Mouse (Mus musculus): ENCODE measurements around the gene Sag. TPM values are rescaled to one million over a fixed set of nuclear protein-coding genes. Genes with fewer than 3 reads are reported as not detected.

The Sag gene
- polyA plus RNA-seq, 1 experiment from 2014 or later: 3.2 TPM

- WGBS: 71% methylated on average over 5 of the region's 5 CpGs
- Histone ChIP-seq H3K27ac (no peak overlapping the region), H3K36me3 (no peaks in the 10 kb centered on the region), H3K27me3 (no peaks in the 10 kb centered on the region), H3K4me3 (no peak overlapping the region), H3K9me3 (no peaks in the 10 kb centered on the region), H3K4me1 (peaks cover 35% of the 10 kb centered on the region), H3K4me2 (replicated peaks) (no peak overlapping the region), H3K9ac (no peak overlapping the region)
- no peak for ATAC-seq (ENCODE audit: low FRiP score, low read depth)
Measured at GRCm38 (mm10) chr1:87849278-87849677, 45.8 kb downstream of the Sag start.

GRCm38 (mm10) chr1:87851344-87851743 is 47.9 kb downstream of the Sag start:
- no peaks in the 10 kb centered on the region for H3K27me3 ChIP-seq
- WGBS: 69% methylated on average over 3 of the region's 3 CpGs
- H3K36me3 ChIP-seq: no peaks in the 10 kb centered on the region
- peaks cover 48% of the 10 kb centered on the region for H3K4me1 ChIP-seq
- H3K9me3 ChIP-seq: no peaks in the 10 kb centered on the region
- H3K27ac ChIP-seq: no peak overlapping the region
- no peak overlapping the region for H3K9ac ChIP-seq
- no peak for ATAC-seq (ENCODE audit: low FRiP score, low read depth)
- H3K4me2 ChIP-seq (replicated peaks): no peak overlapping the region
- no peak overlapping the region for H3K4me3 ChIP-seq

DNA sequence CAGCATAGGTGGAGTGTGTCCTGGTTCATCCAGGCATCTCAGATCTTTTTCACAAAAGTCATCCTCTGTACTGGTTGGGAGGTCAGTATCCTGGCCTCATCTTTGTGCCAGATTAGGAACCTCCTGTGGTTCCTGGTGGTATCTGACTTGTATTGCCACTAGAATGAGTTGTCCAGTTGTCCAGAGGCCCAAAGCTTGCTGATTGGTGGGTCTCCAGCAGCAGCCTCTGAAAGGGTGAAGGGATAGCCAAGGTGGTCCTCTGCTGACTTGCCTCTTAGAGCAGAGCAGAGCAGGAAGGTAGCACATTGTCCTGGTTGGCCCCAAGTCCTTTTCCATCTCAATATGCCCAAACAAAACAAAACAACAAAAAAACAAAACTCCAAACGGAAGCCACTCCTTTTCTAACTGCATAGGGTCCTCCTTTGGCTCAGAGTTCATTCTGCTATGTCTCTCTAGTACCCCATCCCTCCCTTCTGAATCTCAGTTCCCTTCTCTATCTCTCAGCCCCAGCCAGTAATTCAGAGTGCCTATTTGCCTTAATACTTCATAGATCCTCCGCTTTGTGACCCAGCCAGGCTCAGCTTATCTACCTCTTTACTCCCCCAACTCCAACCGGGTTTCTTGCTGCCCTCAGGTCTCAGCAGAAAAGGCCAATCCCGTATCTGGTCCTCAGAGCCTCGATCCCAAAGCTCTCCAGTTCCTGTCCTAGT is 48.8 kb downstream of the Sag start:
- Histone ChIP-seq H3K4me3 (peak overlapping the region; percentile 97), H3K9ac (peak overlapping the region; percentile 94; the same call in 1 of the 2 replicates)

GRCm38 (mm10) chr1:87852892-87853600 is 49.6 kb downstream of the Sag start, which contains the start of gene Dgkd:
Gene Dgkd, plus strand, starts transcription at chr1:87853287.
- H3K9ac ChIP-seq: peak within 1 kb of the TSS; percentile 94
- peak within 1 kb of the TSS; percentile 96 for H3K4me2 ChIP-seq (replicated peaks)
- ATAC-seq (ENCODE audit: low FRiP score, low read depth): peak; percentile 94
- peak within 1 kb of the TSS; percentile 55; the same call in 1 of the 2 replicates for H3K27ac ChIP-seq
- H3K36me3 ChIP-seq: no peaks in the 10 kb centered on the region
- under 1% methylated on average over 43 of the region's 74 CpGs for WGBS
- peak within 1 kb of the TSS; percentile 97 for H3K4me3 ChIP-seq
- peaks cover 33% of the 10 kb centered on the region for H3K4me1 ChIP-seq
- H3K9me3 ChIP-seq: no peaks in the 10 kb centered on the region
- H3K27me3 ChIP-seq: no peaks in the 10 kb centered on the region

More for the DNA sequence above, 48.8 kb downstream of the Sag start:
- Histone ChIP-seq H3K4me2 (replicated peaks) (peak overlapping the region; percentile 96), H3K36me3 (no peaks in the 10 kb centered on the region), H3K27ac (no peak overlapping the region), H3K27me3 (no peaks in the 10 kb centered on the region), H3K4me1 (peaks cover 41% of the 10 kb centered on the region), H3K9me3 (no peaks in the 10 kb centered on the region)
- WGBS: 48% methylated on average over 5 of the region's 5 CpGs
- no peak for ATAC-seq (ENCODE audit: low FRiP score, low read depth)

DNA sequence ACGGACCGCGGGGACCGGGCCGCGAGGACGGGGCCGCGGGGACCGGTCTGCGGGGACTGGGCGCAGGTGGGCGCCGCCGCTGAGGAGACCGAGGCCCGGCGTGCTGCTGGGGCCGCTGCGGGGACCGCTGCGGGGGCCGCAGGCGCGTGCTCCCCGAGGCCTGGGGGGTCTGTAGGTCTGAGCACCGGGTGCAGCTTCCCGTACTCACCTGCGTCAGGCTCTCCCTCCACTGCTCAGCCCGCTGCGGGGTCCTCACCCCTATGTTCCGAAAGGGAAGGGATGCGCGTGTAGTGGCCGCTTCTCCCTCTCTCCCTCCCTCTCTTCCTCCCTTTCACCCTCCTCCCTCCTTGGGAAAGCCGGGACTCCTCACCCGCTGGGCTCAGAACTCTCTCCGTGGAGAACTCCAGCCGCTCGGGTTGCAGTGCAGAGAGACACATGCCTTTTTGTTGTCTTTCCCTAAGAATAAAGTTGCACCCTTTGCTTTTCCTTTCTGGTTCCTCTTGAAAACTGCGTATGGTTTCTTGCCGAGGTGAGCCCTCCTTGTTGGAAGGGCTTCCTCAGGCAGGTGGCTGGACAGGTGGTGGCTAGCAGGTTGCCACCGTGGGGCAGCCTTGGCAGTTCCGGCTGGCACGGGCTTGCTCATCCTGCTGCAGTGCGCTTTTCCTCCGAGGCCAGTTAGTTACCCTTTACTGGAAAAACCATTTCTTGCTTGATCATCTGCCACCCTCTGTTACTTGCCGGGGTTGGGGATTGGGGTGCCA is 50.3 kb downstream of the Sag start:
- Histone ChIP-seq H3K4me3 (peak overlapping the region; percentile 97), H3K27me3 (no peaks in the 10 kb centered on the region), H3K9ac (peak overlapping the region; percentile 94), H3K4me1 (peaks cover 26% of the 10 kb centered on the region), H3K9me3 (no peaks in the 10 kb centered on the region), H3K27ac (peak overlapping the region; percentile 55; the same call in 1 of the 2 replicates), H3K4me2 (replicated peaks) (peak overlapping the region; percentile 96), H3K36me3 (no peaks in the 10 kb centered on the region)
- under 1% methylated on average over 42 of the region's 48 CpGs for WGBS
- ATAC-seq (ENCODE audit: low FRiP score, low read depth): peak; percentile 34

DNA sequence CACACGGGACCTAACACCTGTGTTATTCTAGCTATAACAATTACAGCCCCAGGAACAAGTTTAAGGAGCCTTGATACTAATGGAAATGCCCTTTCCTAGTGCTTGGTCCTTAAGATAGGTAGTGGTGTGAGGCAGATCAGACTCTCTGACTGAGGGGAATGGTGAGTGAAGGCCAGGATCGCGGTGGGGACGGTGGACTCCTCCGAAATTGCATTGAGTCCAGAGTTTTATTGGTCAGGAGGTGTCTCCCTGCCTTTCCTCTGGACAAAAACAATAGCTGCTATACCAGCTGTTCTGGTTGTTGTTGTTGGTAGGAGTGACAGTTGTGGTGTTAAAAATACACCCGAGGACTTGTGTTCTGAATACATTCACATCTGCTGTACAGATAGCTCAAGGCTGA is 50.9 kb downstream of the Sag start:
- Histone ChIP-seq H3K4me2 (replicated peaks) (peak overlapping the region; percentile 96), H3K36me3 (no peaks in the 10 kb centered on the region), H3K4me3 (peak overlapping the region; percentile 97), H3K9me3 (no peaks in the 10 kb centered on the region), H3K9ac (peak overlapping the region; percentile 94), H3K4me1 (peaks cover 25% of the 10 kb centered on the region), H3K27ac (no peak overlapping the region), H3K27me3 (no peaks in the 10 kb centered on the region)
- WGBS: 12% methylated on average over 6 of the region's 6 CpGs
- ATAC-seq (ENCODE audit: low FRiP score, low read depth): no peak

DNA sequence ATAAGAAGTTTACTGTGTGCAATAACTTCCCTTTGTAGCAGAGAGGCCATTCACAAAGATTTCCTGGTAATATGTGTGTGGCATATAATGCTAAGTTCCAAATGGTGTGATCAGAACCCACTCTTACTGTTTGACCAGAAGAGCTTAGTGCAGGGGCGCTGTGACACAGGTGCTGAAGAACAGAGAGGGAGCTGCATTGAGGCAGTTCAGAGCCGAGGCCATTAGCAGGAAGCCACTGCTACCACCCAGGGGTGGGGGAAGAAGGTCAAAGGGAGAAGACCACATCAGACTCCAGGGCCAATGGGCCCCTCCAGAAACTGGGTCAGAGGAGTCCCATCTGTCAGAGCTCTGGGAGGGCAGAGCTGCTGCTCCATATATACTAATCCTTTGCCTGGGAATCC is 51.4 kb downstream of the Sag start:
- Histone ChIP-seq H3K4me1 (peaks cover 25% of the 10 kb centered on the region), H3K9ac (peak overlapping the region; percentile 94), H3K27me3 (no peaks in the 10 kb centered on the region), H3K27ac (no peak overlapping the region), H3K4me3 (peak overlapping the region; percentile 97), H3K36me3 (no peaks in the 10 kb centered on the region), H3K9me3 (no peaks in the 10 kb centered on the region), H3K4me2 (replicated peaks) (peak overlapping the region; percentile 96)
- ATAC-seq (ENCODE audit: low FRiP score, low read depth): no peak
- 15% methylated on average over 2 of the region's 2 CpGs for WGBS

DNA sequence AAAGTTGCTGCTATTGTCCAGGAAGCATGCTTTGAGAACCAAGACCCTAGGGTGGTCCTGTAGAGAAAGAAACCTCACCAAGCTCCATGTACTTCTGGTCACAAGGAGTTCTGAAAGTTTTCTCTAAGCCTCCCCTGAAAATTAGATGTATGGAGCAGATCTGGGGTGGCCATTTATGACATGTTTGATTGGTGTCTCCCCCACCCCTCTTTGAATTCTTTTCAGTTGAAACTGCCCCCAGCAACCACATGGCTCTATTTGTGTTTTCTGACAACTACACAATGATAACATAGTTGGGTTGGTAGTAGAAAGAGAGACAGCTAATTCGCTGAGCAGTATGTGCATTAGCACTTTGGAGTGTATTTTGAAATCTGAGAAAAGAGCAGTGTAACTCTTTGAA is 52.0 kb downstream of the Sag start:
- Histone ChIP-seq H3K27ac (no peak overlapping the region), H3K27me3 (no peaks in the 10 kb centered on the region), H3K4me3 (no peak overlapping the region), H3K9me3 (no peaks in the 10 kb centered on the region), H3K9ac (no peak overlapping the region), H3K4me1 (peaks cover 25% of the 10 kb centered on the region), H3K4me2 (replicated peaks) (peak overlapping the region; percentile 96; the same call in 1 of the 2 replicates), H3K36me3 (no peaks in the 10 kb centered on the region)
- WGBS: 95% methylated on average over 1 of the region's 1 CpGs
- ATAC-seq (ENCODE audit: low FRiP score, low read depth): no peak

- Histone ChIP-seq H3K36me3 (no peaks in the 10 kb centered on the region), H3K27ac (no peak overlapping the region), H3K9me3 (no peaks in the 10 kb centered on the region), H3K4me2 (replicated peaks) (no peak overlapping the region), H3K9ac (no peak overlapping the region), H3K4me3 (no peak overlapping the region), H3K27me3 (no peaks in the 10 kb centered on the region), H3K4me1 (peaks cover 27% of the 10 kb centered on the region)
- ATAC-seq (ENCODE audit: low FRiP score, low read depth): no peak
- whole genome bisulfite sequencing: 84% methylated on average over 3 of the region's 3 CpGs
Measured at GRCm38 (mm10) chr1:87856823-87857222, 53.3 kb downstream of the Sag start.

GRCm38 (mm10) chr1:87858031-87858430 is 54.6 kb downstream of the Sag start:
- Histone ChIP-seq H3K27ac (no peak overlapping the region), H3K9me3 (no peaks in the 10 kb centered on the region), H3K4me3 (no peak overlapping the region), H3K27me3 (no peaks in the 10 kb centered on the region), H3K36me3 (no peaks in the 10 kb centered on the region), H3K4me1 (peaks cover 26% of the 10 kb centered on the region), H3K4me2 (replicated peaks) (no peak overlapping the region), H3K9ac (no peak overlapping the region)
- no peak for ATAC-seq (ENCODE audit: low FRiP score, low read depth)
- WGBS: 91% methylated on average over 1 of the region's 1 CpGs

GRCm38 (mm10) chr1:87858529-87858928 is 55.0 kb downstream of the Sag start:
- H3K4me3 ChIP-seq: no peak overlapping the region
- H3K4me2 ChIP-seq (replicated peaks): no peak overlapping the region
- H3K27me3 ChIP-seq: no peaks in the 10 kb centered on the region
- no peak overlapping the region for H3K9ac ChIP-seq
- H3K36me3 ChIP-seq: no peaks in the 10 kb centered on the region
- no peak overlapping the region for H3K27ac ChIP-seq
- H3K9me3 ChIP-seq: no peaks in the 10 kb centered on the region
- peaks cover 26% of the 10 kb centered on the region for H3K4me1 ChIP-seq
- WGBS: 91% methylated on average over 2 of the region's 2 CpGs
- no peak for ATAC-seq (ENCODE audit: low FRiP score, low read depth)

DNA sequence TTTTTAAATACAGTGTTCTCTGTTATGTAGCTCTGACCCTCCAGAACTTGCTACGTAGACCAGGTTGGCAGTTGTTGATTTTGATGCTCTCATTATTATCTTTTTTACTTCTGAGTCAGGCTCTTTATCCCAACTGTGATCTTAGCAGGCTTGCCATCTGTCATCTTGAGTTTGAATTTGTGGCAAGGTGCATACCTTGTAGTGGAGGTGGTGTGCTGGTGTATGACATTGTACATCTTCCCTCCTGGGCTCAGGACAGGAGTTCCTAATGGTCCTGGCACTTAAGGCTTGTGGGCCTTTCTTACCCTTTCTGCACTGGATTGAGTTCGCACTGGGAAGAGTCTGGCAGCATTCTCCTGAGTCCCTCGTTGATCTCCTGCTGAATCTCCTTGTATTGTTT is 60.1 kb downstream of the Sag start:
- no peaks in the 10 kb centered on the region for H3K9me3 ChIP-seq
- no peak overlapping the region for H3K4me3 ChIP-seq
- H3K4me1 ChIP-seq: peaks cover 12% of the 10 kb centered on the region; the same call in 1 of the 2 replicates
- H3K36me3 ChIP-seq: no peaks in the 10 kb centered on the region
- WGBS: 88% methylated on average over 3 of the region's 3 CpGs
- H3K9ac ChIP-seq: no peak overlapping the region
- H3K27ac ChIP-seq: no peak overlapping the region
- H3K27me3 ChIP-seq: no peaks in the 10 kb centered on the region
- no peak for ATAC-seq (ENCODE audit: low FRiP score, low read depth)
- H3K4me2 ChIP-seq (replicated peaks): no peak overlapping the region
